Mouse (Mus musculus) testis, adult 10 weeks (tissue): Measurements from ENCODE around the gene Olfr419. TPM values are rescaled to one million over a fixed set of nuclear protein-coding genes. Genes with fewer than 3 reads are reported as not detected.

Experiments used
- polyA plus RNA-seq: library from polyadenylated mRNA; stranded (reverse); fragments of 350-450 nt; fragmentation: Illumina TruSeq; extraction: RNeasy Lipid Tissue Mini Kit (QIAGEN cat#74804); gene quantifications from one replicate; pipeline ENCODE4 v1.2.3, GENCODE M21; 2014; ENCODE audit warnings: low read depth, low replicate concordance

Gene Olfr419
- not detected for polyA plus RNA-seq

GRCm38 (mm10) chr1:174251961-174252360 is at the start of gene Olfr419:
Olfr419 (minus strand) TSS chr1:174252061.

Other genes starting within 250 kb of the Olfr419 start
- 0.45 TPM for gene Ifi205, start 220.3 kb downstream of the Olfr419 start, polyA plus RNA-seq
- gene Olfr433, start 211.4 kb downstream of the Olfr419 start, polyA plus RNA-seq = not detected
- not detected for gene Olfr432, start 202.9 kb downstream of the Olfr419 start, polyA plus RNA-seq
- gene Olfr430, start 185.5 kb downstream of the Olfr419 start, polyA plus RNA-seq = not detected
- not detected for gene Olfr429, start 167.7 kb downstream of the Olfr419 start, polyA plus RNA-seq
- gene Olfr427, start 155.2 kb downstream of the Olfr419 start, polyA plus RNA-seq = not detected
- 0.04 TPM for gene Olfr231, start 130.9 kb downstream of the Olfr419 start, polyA plus RNA-seq
- gene Olfr424, start 120.5 kb downstream of the Olfr419 start, polyA plus RNA-seq = not detected
- not detected for gene Olfr420, start 96.4 kb downstream of the Olfr419 start, polyA plus RNA-seq
- 10.8 TPM for gene Spta1, start 79.3 kb downstream of the Olfr419 start, polyA plus RNA-seq
- not detected for gene Mptx1, start 78.5 kb upstream of the Olfr419 start, polyA plus RNA-seq
- gene Olfr417, start 113.1 kb upstream of the Olfr419 start, polyA plus RNA-seq = not detected
- gene Olfr248, start 139.0 kb upstream of the Olfr419 start, polyA plus RNA-seq = not detected
- gene Olfr414, start 172.0 kb upstream of the Olfr419 start, polyA plus RNA-seq = not detected
- not detected for gene Olfr220, start 190.0 kb upstream of the Olfr419 start, polyA plus RNA-seq
- gene Fmn2, start 249.8 kb upstream of the Olfr419 start, polyA plus RNA-seq = 35.0 TPM